Mouse (Mus musculus): Measurements from ENCODE around the gene Ccdc149. TPM values are rescaled to one million over a fixed set of nuclear protein-coding genes. Genes with fewer than 3 reads are reported as not detected.

The Ccdc149 gene
- total RNA-seq (2014; rRNA removed) (14.4 and 17.6 TPM in 2 replicates), polyA plus RNA-seq (2015; fragmentation: Nextera tagmentation; extraction: Ambion mirVana) (14.5 and 15.6 TPM in 2 replicates)

DNA sequence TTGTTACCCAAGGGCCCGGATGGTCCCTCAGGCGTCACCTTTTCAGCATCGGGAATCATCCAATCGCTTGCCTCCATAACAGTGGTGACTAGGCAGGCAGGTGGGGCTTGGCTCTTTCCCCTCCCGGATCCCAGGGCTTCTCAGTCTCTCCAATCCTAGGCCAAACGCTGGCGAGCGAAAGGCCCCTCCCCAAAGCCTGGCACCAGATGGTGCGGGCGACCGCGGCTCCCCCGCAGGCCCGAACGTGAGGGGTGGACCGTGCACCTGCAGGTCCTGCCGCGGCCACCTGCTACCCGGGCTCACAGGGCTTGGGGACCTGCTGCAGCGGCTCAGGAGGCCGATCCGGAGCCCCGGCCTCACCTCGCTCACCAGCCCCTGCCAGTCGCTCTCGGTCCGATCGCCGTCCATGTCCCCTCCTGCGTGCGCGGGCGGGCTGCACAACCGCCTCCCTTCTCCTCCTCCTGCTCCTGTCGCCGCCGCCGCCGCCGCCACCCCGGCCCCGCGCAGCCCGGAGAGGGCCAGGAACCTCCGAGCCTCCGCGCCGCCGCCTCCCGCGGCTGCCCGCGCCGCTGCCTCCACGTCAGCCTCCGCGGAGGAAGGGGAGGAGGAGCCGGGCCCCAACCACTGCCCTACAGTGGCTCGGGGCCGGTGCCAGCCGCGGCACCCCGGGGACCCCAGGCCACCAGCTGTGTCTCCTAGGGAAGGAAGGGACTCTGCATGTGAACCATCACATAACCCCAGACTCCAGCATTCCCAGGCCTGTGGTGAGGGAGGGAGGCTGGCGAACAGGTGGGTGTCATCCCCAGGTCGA lies at the start of gene Ccdc149:
Gene Ccdc149, minus strand, starts transcription at position 531 of the 811 bp plus-strand sequence.
- Histone ChIP-seq H3K4me3 (ENCODE audit: low read length) (peak within 1 kb of the TSS; percentile 76), H3K9ac (replicated peaks; ENCODE audit: low read length) (peak within 1 kb of the TSS; percentile 93), H3K27me3 (ENCODE audit: insufficient read depth, low read length) (no peaks in the 10 kb centered on the region), H3K4me1 (ENCODE audit: insufficient read depth, low read length) (peaks cover 4% of the 10 kb centered on the region; the same call in 1 of the 2 replicates), H3K9me3 (ENCODE audit: low read length) (no peaks in the 10 kb centered on the region), H3K36me3 (ENCODE audit: insufficient read depth, low read length) (no peaks in the 10 kb centered on the region), H3K27ac (peak within 1 kb of the TSS; percentile 92), H3K4me2 (ENCODE audit: low read depth, low read length) (peak within 1 kb of the TSS; percentile 87)
- 3% methylated on average over 46 of the region's 65 CpGs for WGBS
- ATAC-seq = peak; percentile 96
- DNase-seq (ENCODE audit: low spot score) = peak; percentile 90
- no peak for TF ChIP-seq CTCF (IDR thresholded peaks at IDR 0.05; ENCODE audit: low read depth)

GRCm38 (mm10) chr5:52519921-52520320 lies 48.6 kb upstream of the Ccdc149 start:
- Histone ChIP-seq H3K4me1 (ENCODE audit: insufficient read depth, low read length) (peaks cover 9% of the 10 kb centered on the region; the same call in 1 of the 2 replicates), H3K4me2 (ENCODE audit: low read depth, low read length) (no peak overlapping the region), H3K9me3 (ENCODE audit: low read length) (no peaks in the 10 kb centered on the region), H3K27me3 (ENCODE audit: insufficient read depth, low read length) (no peaks in the 10 kb centered on the region), H3K9ac (replicated peaks; ENCODE audit: low read length) (no peak overlapping the region), H3K36me3 (ENCODE audit: insufficient read depth, low read length) (no peaks in the 10 kb centered on the region), H3K4me3 (ENCODE audit: low read length) (no peak overlapping the region), H3K27ac (no peak overlapping the region)
- no peak for ATAC-seq
- 84% methylated on average over 2 of the region's 2 CpGs for WGBS
- no peak for TF ChIP-seq CTCF (IDR thresholded peaks at IDR 0.05; ENCODE audit: low read depth)
- DNase-seq (ENCODE audit: low spot score) = no peak

DNA sequence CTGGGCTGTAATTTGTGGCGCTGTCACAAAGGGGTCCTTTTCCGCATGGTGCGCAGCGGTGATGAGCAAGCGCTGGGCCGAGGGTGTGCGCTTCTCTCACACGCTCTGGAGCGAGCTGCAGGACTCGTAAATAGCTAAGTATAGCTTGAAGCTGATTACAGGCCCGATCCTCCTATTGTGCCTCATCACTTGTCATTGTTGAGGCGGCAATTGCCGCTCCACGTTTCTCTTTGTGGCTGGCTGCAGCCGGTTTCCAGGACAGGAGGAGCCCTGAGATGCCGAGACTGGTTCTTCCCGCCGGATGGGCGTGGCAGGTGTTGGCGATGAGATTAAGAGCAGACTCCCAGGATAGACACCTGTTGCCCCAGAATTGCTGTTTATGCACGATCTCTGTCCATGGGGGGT lies 44.8 kb upstream of the Ccdc149 start:
- peak; percentile 74 for ATAC-seq
- Histone ChIP-seq H3K4me2 (ENCODE audit: low read depth, low read length) (peak overlapping the region; percentile 69), H3K36me3 (ENCODE audit: insufficient read depth, low read length) (no peaks in the 10 kb centered on the region), H3K4me1 (ENCODE audit: insufficient read depth, low read length) (peaks cover 9% of the 10 kb centered on the region; the same call in 1 of the 2 replicates), H3K4me3 (ENCODE audit: low read length) (peak overlapping the region; percentile 35), H3K27ac (no peak overlapping the region), H3K9me3 (ENCODE audit: low read length) (no peaks in the 10 kb centered on the region), H3K27me3 (ENCODE audit: insufficient read depth, low read length) (no peaks in the 10 kb centered on the region), H3K9ac (replicated peaks; ENCODE audit: low read length) (peak overlapping the region; percentile 38; the same call in 1 of the 2 replicates)
- 0 out of 2 replicates have a peak, but pooled peaks have one; percentile 5 for TF ChIP-seq CTCF (IDR thresholded peaks at IDR 0.05; ENCODE audit: low read depth)
- 18% methylated on average over 21 of the region's 21 CpGs for WGBS
- DNase-seq (ENCODE audit: low spot score) = peak; percentile 58

DNA sequence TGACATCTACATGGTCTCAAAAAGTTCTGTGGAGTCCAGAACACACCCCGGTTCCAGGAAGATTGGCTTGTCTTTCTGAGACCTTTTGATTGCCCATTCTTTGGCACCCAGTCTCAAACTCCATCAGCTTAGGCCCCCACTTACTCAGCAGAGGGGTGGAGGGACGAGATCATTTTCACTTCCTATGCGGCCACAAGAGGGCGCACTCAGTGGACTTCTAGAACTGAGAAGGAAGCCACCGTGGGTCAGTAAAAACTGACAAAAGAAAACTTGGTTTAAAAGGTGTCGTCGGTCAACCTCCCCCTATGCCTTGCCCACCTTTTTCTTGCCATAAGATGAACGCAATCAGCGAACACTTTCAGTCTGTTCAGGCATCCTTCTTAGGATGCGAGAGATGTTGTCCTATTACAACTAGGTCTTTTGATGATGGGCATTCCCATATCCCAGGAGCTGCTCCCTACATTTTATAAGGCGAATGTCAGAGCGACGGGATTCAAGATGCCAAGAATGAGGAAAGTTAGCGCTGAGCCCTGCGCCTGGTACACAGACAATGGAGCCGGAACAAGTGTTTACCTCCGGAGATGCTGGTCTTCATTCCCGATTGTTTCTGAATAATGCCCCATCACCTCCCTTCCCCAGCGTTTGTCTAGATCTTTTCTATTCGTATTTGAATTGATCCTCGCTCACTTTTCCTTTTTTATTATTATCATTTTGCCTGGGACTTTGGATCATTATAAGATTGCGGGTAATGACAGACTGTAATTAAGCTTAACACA lies 44.1 kb upstream of the Ccdc149 start:
- Histone ChIP-seq H3K4me2 (ENCODE audit: low read depth, low read length) (peak overlapping the region; percentile 69), H3K9me3 (ENCODE audit: low read length) (no peaks in the 10 kb centered on the region), H3K27ac (no peak overlapping the region), H3K4me3 (ENCODE audit: low read length) (peak overlapping the region; percentile 35), H3K36me3 (ENCODE audit: insufficient read depth, low read length) (no peaks in the 10 kb centered on the region), H3K9ac (replicated peaks; ENCODE audit: low read length) (peak overlapping the region; percentile 38; the same call in 1 of the 2 replicates), H3K4me1 (ENCODE audit: insufficient read depth, low read length) (peaks cover 9% of the 10 kb centered on the region; the same call in 1 of the 2 replicates), H3K27me3 (ENCODE audit: insufficient read depth, low read length) (no peaks in the 10 kb centered on the region)
- 19% methylated on average over 22 of the region's 22 CpGs for WGBS
- ATAC-seq = peak; percentile 75
- DNase-seq (ENCODE audit: low spot score) = peak; percentile 90
- TF ChIP-seq CTCF (IDR thresholded peaks at IDR 0.05; ENCODE audit: low read depth) = peak; percentile 87

GRCm38 (mm10) chr5:52511089-52511488 lies 39.8 kb upstream of the Ccdc149 start:
- WGBS = 59% methylated on average over 3 of the region's 3 CpGs
- no peak overlapping the region for H3K9ac ChIP-seq (replicated peaks; ENCODE audit: low read length)
- no peak overlapping the region for H3K4me3 ChIP-seq (ENCODE audit: low read length)
- no peak for TF ChIP-seq CTCF (IDR thresholded peaks at IDR 0.05; ENCODE audit: low read depth)
- no peak overlapping the region for H3K27ac ChIP-seq
- DNase-seq (ENCODE audit: low spot score) (no peak), ATAC-seq (no peak)
- no peaks in the 10 kb centered on the region for H3K36me3 ChIP-seq (ENCODE audit: insufficient read depth, low read length)
- no peaks in the 10 kb centered on the region for H3K9me3 ChIP-seq (ENCODE audit: low read length)
- H3K4me1 ChIP-seq (ENCODE audit: insufficient read depth, low read length) = 0 out of 2 replicates have a peak, but pooled peaks cover 5% of the 10 kb centered on the region
- no peak overlapping the region for H3K4me2 ChIP-seq (ENCODE audit: low read depth, low read length)
- H3K27me3 ChIP-seq (ENCODE audit: insufficient read depth, low read length) = no peaks in the 10 kb centered on the region

DNA sequence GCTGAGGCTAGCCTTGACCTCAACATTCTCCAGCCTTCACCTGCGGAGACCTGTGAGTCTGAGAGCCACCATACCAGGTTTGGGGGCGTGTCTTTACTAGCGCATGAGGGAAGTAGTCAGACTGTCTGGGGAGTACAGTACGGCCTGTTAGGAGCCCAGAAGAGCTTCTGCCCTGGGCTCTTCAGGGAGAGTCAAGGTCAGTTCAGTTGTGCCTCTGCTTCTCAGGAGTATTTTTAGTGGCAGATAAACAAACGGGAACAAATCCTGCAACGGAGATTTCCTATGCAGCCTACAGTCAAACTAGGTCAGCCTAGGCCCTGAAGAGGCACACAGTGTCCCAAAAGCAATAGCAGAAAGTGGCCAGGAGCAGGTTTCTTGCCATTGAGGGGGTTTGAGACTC lies 38.1 kb upstream of the Ccdc149 start:
- no peak for TF ChIP-seq CTCF (IDR thresholded peaks at IDR 0.05; ENCODE audit: low read depth)
- H3K27ac ChIP-seq = no peak overlapping the region
- no peak overlapping the region for H3K9ac ChIP-seq (replicated peaks; ENCODE audit: low read length)
- no peaks in the 10 kb centered on the region for H3K9me3 ChIP-seq (ENCODE audit: low read length)
- H3K4me3 ChIP-seq (ENCODE audit: low read length) = no peak overlapping the region
- H3K27me3 ChIP-seq (ENCODE audit: insufficient read depth, low read length) = no peaks in the 10 kb centered on the region
- DNase-seq (ENCODE audit: low spot score) (no peak), ATAC-seq (no peak)
- no peaks in the 10 kb centered on the region for H3K36me3 ChIP-seq (ENCODE audit: insufficient read depth, low read length)
- no peaks in the 10 kb centered on the region for H3K4me1 ChIP-seq (ENCODE audit: insufficient read depth, low read length)
- H3K4me2 ChIP-seq (ENCODE audit: low read depth, low read length) = no peak overlapping the region
- 85% methylated on average over 6 of the region's 6 CpGs for WGBS

Data from hindbrain, postnatal 0 days (tissue).